Mouse (Mus musculus) retina, embryonic 14.5 days (tissue): ENCODE results near the gene Lbr.

Experiments used
- DNase-seq: peaks from one replicate; pipeline ENCODE4 v3.0.0-alpha.2; 2015; ENCODE audit warnings: low spot score

Lbr gene

GRCm38 (mm10) chr1:181771871-181772270, 71.0 kb downstream of the Lbr start:
- DNase-seq, result no peak

- DNase-seq, result peak; percentile 39
Observed at GRCm38 (mm10) chr1:181769392-181769791, 73.5 kb downstream of the Lbr start.
